Mouse (Mus musculus) cortical plate, adult 2 months (tissue): Measurements from ENCODE around the gene Slc2a2. TPM values are rescaled to one million over a fixed set of nuclear protein-coding genes. Genes with fewer than 3 reads are reported as not detected.

Experiments used
- H3K27ac ChIP-seq: fragments of 200-500 bp; 2 replicates; pipeline ENCODE4 v1.5.1; 2012; ENCODE audit warnings: low read length, control low read depth, inconsistent platforms; ENCODE audit not compliant: insufficient read depth
- H3K4me1 ChIP-seq: fragments of 200-500 bp; 2 replicates; pipeline ENCODE4 v1.6.1; 2011; ENCODE audit warnings: low read length; ENCODE audit not compliant: control insufficient read depth, insufficient read depth
- H3K4me3 ChIP-seq: fragments of 200-500 bp; 2 replicates; pipeline ENCODE4 v1.5.1; 2011; ENCODE audit warnings: mild to moderate bottlenecking, low read length, control low read depth; ENCODE audit not compliant: insufficient read depth
- CTCF ChIP-seq: fragments of 200-500 bp; IDR thresholded peaks from 2 replicates; pipeline ENCODE4 v1.5.1; 2011; ENCODE audit warnings: mild to moderate bottlenecking, control low read depth, low read length; ENCODE audit not compliant: insufficient read depth; ENCODE audit errors: extremely low read depth
- POLR2A ChIP-seq: fragments of 200-500 bp; IDR thresholded peaks from 2 replicates; pipeline ENCODE4 v1.6.1; 2011; ENCODE audit warnings: mild to moderate bottlenecking, low read length, control low read depth; ENCODE audit not compliant: insufficient read depth; ENCODE audit errors: extremely low read depth
- polyA plus RNA-seq: library from polyadenylated mRNA; depleted of rRNA; stranded (reverse); fragments of >200 nt; gene quantifications from 2 replicates; pipeline ENCODE4 v1.2.3, GENCODE M21; 2012; rRNA removed

Slc2a2 gene
- 0.04 and 0.06 TPM in 2 replicates for polyA plus RNA-seq

DNA sequence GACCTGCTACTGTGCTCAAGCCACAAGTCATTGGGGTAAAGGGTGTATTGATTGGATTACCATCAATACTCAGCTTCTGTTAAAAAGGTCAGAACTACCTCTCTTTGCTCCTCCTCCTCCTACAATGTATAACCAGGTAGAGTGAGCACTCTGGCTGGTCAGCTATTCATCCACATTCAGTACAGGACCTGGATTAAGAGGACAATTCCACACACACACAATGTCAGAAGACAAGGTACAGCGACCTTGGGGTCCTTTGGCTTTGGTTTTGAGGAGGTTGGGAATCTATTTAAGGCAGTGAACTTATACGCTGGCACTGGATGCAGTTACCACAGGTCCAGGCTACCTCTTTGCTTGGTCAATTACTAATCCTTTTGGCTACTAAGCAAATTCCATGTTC lies at the start of gene Slc2a2:
TSS of gene Slc2a2 (plus strand) at position 107 of the 400 bp plus-strand sequence.
- Histone ChIP-seq H3K27ac (no peak within 1 kb of the TSS), H3K4me3 (no peak within 1 kb of the TSS), H3K4me1 (no peaks in the 10 kb centered on the region)
- no peak for TF ChIP-seq CTCF
- TF ChIP-seq POLR2A = no peak

DNA sequence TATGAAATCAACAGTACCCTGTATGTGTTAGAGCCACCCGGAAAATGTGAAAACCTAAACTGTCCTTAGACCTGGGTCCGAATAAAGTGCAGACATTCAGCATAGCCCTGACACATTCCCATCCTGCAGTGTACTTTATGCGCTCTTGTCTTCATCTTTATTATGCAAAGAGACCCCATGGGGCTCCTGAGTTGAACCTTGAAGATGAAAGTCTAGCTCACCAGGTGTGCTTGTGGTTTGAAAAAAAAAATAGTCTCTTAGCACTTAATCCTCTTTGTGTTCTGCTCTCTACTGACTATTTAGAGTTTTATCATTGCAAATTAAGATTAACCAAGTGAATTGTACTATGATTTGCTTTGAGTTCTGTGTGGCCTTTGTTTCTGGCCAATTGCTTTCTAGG lies 45.1 kb upstream of the Slc2a2 start:
- TF ChIP-seq CTCF (no peak), POLR2A (no peak)
- no peaks in the 10 kb centered on the region for H3K4me1 ChIP-seq
- no peak overlapping the region for H3K4me3 ChIP-seq
- no peak overlapping the region for H3K27ac ChIP-seq

GRCm38 (mm10) chr3:28653043-28653442 lies 44.7 kb upstream of the Slc2a2 start:
- no peak overlapping the region for H3K27ac ChIP-seq
- no peaks in the 10 kb centered on the region for H3K4me1 ChIP-seq
- no peak overlapping the region for H3K4me3 ChIP-seq
- no peak for TF ChIP-seq POLR2A
- TF ChIP-seq CTCF = no peak

- Histone ChIP-seq H3K4me1 (no peaks in the 10 kb centered on the region), H3K4me3 (no peak overlapping the region), H3K27ac (no peak overlapping the region)
- TF ChIP-seq CTCF = no peak
- TF ChIP-seq POLR2A = no peak
Observed at GRCm38 (mm10) chr3:28654740-28655139, 43.0 kb upstream of the Slc2a2 start.

DNA sequence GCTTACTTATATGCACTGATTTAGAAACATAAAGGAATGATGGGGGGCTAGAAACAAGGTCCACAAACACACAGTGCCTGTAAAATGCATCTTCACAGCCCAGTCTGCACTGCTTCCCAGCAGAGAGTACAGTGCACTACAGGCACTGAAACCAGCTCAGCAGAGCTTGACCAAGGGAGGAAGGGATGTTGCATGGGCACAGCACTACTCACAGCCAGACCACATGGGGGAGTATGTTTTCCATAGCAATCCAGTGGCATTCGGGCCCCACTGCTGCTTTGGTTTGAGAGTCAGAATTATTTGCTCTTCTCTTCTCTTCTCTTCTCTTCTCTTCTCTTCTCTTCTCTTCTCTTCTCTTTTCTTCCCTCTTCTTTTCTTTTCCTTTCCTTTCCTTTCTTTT lies 39.4 kb upstream of the Slc2a2 start:
- Histone ChIP-seq H3K4me1 (no peaks in the 10 kb centered on the region), H3K27ac (no peak overlapping the region), H3K4me3 (no peak overlapping the region)
- TF ChIP-seq CTCF = no peak
- no peak for TF ChIP-seq POLR2A

- Histone ChIP-seq H3K4me1 (no peaks in the 10 kb centered on the region), H3K4me3 (no peak overlapping the region), H3K27ac (no peak overlapping the region)
- TF ChIP-seq CTCF (no peak), POLR2A (no peak)
Observed at GRCm38 (mm10) chr3:28680851-28681250, 16.9 kb upstream of the Slc2a2 start.

- H3K4me1 ChIP-seq = no peaks in the 10 kb centered on the region
- TF ChIP-seq CTCF (no peak), POLR2A (no peak)
- H3K4me3 ChIP-seq = no peak overlapping the region
- no peak overlapping the region for H3K27ac ChIP-seq
Observed at GRCm38 (mm10) chr3:28681866-28682265, 15.8 kb upstream of the Slc2a2 start.

GRCm38 (mm10) chr3:28682411-28682810 lies 15.3 kb upstream of the Slc2a2 start:
- Histone ChIP-seq H3K4me1 (no peaks in the 10 kb centered on the region), H3K4me3 (no peak overlapping the region), H3K27ac (no peak overlapping the region)
- no peak for TF ChIP-seq POLR2A
- TF ChIP-seq CTCF = no peak

- no peak overlapping the region for H3K27ac ChIP-seq
- no peak for TF ChIP-seq POLR2A
- TF ChIP-seq CTCF = no peak
- H3K4me1 ChIP-seq = no peaks in the 10 kb centered on the region
- no peak overlapping the region for H3K4me3 ChIP-seq
Observed at GRCm38 (mm10) chr3:28685510-28685909, 12.2 kb upstream of the Slc2a2 start.

GRCm38 (mm10) chr3:28694811-28695210 lies 2.9 kb upstream of the Slc2a2 start:
- Histone ChIP-seq H3K4me3 (no peak overlapping the region), H3K4me1 (no peaks in the 10 kb centered on the region), H3K27ac (no peak overlapping the region)
- TF ChIP-seq CTCF (no peak), POLR2A (no peak)

- no peak overlapping the region for H3K27ac ChIP-seq
- TF ChIP-seq POLR2A (no peak), CTCF (no peak)
Observed at GRCm38 (mm10) chr3:28695608-28696007, 2.1 kb upstream of the Slc2a2 start.

More at GRCm38 (mm10) chr3:28695608-28696007, 2.1 kb upstream of the Slc2a2 start:
- Histone ChIP-seq H3K4me3 (no peak overlapping the region), H3K4me1 (no peaks in the 10 kb centered on the region)
